Mouse (Mus musculus): Measurements from ENCODE around the gene Stk38l. TPM values are rescaled to one million over a fixed set of nuclear protein-coding genes. Genes with fewer than 3 reads are reported as not detected.

The Stk38l gene
- 10 to 100 TPM; 18.7 to 19.9 TPM for polyA plus RNA-seq (2017; shearing (Covaris generic))

GRCm38 (mm10) chr6:146724581-146725383 is at the start of gene Stk38l:
Stk38l (plus strand) TSS chr6:146724995.
- ATAC-seq: peak; percentile 89

GRCm38 (mm10) chr6:146676904-146677303 is 47.9 kb upstream of the Stk38l start:
- no peak for ATAC-seq

GRCm38 (mm10) chr6:146678136-146679070 is 46.4 kb upstream of the Stk38l start:
- no peak for ATAC-seq

GRCm38 (mm10) chr6:146683881-146684280 is 40.9 kb upstream of the Stk38l start:
- no peak for ATAC-seq

- peak; percentile 45 for ATAC-seq
Measured at GRCm38 (mm10) chr6:146685781-146686308, 39.0 kb upstream of the Stk38l start.

GRCm38 (mm10) chr6:146686463-146687196 is 38.2 kb upstream of the Stk38l start:
- ATAC-seq: no peak

- no peak for ATAC-seq
Measured at GRCm38 (mm10) chr6:146688010-146688409, 36.8 kb upstream of the Stk38l start.

GRCm38 (mm10) chr6:146688861-146689260 is 35.9 kb upstream of the Stk38l start:
- no peak for ATAC-seq

GRCm38 (mm10) chr6:146697767-146698166 is 27.0 kb upstream of the Stk38l start:
- peak; percentile 29 for ATAC-seq

GRCm38 (mm10) chr6:146698376-146698775 is 26.4 kb upstream of the Stk38l start:
- ATAC-seq: no peak

- no peak for ATAC-seq
Measured at GRCm38 (mm10) chr6:146700461-146700860, 24.3 kb upstream of the Stk38l start.

- no peak for ATAC-seq
Measured at GRCm38 (mm10) chr6:146702126-146702881, 22.5 kb upstream of the Stk38l start.

GRCm38 (mm10) chr6:146703351-146703750 is 21.4 kb upstream of the Stk38l start:
- ATAC-seq: no peak

- ATAC-seq: no peak
Measured at GRCm38 (mm10) chr6:146705631-146706030, 19.2 kb upstream of the Stk38l start.

GRCm38 (mm10) chr6:146719606-146720005 is 5.2 kb upstream of the Stk38l start:
- no peak for ATAC-seq

- no peak for ATAC-seq
Measured at GRCm38 (mm10) chr6:146723805-146724204, 990 bp upstream of the Stk38l start.

GRCm38 (mm10) chr6:146725384-146725791 is 593 bp downstream of the Stk38l start:
- peak; percentile 21 for ATAC-seq

GRCm38 (mm10) chr6:146731031-146731430 is 6.2 kb downstream of the Stk38l start:
- no peak for ATAC-seq

GRCm38 (mm10) chr6:146731692-146732091 is 6.9 kb downstream of the Stk38l start:
- ATAC-seq: no peak

GRCm38 (mm10) chr6:146732232-146732631 is 7.4 kb downstream of the Stk38l start:
- ATAC-seq: peak; percentile 27

GRCm38 (mm10) chr6:146732676-146733075 is 7.9 kb downstream of the Stk38l start:
- no peak for ATAC-seq

- no peak for ATAC-seq
Measured at GRCm38 (mm10) chr6:146733554-146733953, 8.8 kb downstream of the Stk38l start.
